Mouse (Mus musculus): ENCODE data around the gene Commd3.

Gene Commd3

GRCm38 (mm10) chr2:18718521-18718920, 46.3 kb downstream of the Commd3 start:
- no peak for DNase-seq (ENCODE audit: low read depth, low spot score)

GRCm38 (mm10) chr2:18722208-18722830, 50.1 kb downstream of the Commd3 start:
- DNase-seq (ENCODE audit: low read depth, low spot score): no peak

- no peak for DNase-seq (ENCODE audit: low read depth, low spot score)
Observed at GRCm38 (mm10) chr2:18724462-18724861, 52.3 kb downstream of the Commd3 start.

All from retina, adult 2 months (tissue).